Mouse (Mus musculus): ENCODE measurements at regions not wholly inside any gene's neighbourhood (a gene's known extent, or its start where the extent isn't known, plus 50 kb on each side); places are given as distances from the start of the nearest gene placed in this dataset.
A peak's percentile ranks its signal among the peaks of the same experiment; 100 is the strongest.

- Histone ChIP-seq H3K4me1 (ENCODE audit: control insufficient read depth, insufficient read depth, low read length) (no peaks in the 10 kb centered on the region; the same call in 1 of the 2 replicates), H3K9ac (ENCODE audit: low read depth, low read length) (no peak overlapping the region), H3K27me3 (ENCODE audit: control insufficient read depth, insufficient read depth, low read length) (no peaks in the 10 kb centered on the region), H3K79me2 (ENCODE audit: control insufficient read depth, insufficient read depth, low read length) (no peaks in the 10 kb centered on the region), H3K36me3 (ENCODE audit: control insufficient read depth, insufficient read depth, low read length) (no peaks in the 10 kb centered on the region), H3K27ac (replicated peaks; ENCODE audit: insufficient read depth, low read depth, low read length) (no peak overlapping the region), H3K4me3 (ENCODE audit: insufficient read depth, low read depth, low read length) (no peak overlapping the region)
- 94% methylated on average over 4 of the region's 4 CpGs for WGBS
- TF ChIP-seq CTCF (IDR thresholded peaks at IDR 0.05; ENCODE audit: low read depth, low read length), result no peak
- no peak for TF ChIP-seq POLR2A (IDR thresholded peaks at IDR 0.05; ENCODE audit: extremely low read depth, insufficient read depth, low read length)
- no peak for DNase-seq (ENCODE audit: extremely low read depth, low read depth, low spot score)
Observed at GRCm38 (mm10) chr14:61842476-61842875, 235.2 kb downstream of the Kcnrg start.

GRCm38 (mm10) chr14:61846441-61846840 is 239.2 kb downstream of the Kcnrg start:
- no peak for DNase-seq (ENCODE audit: extremely low read depth, low read depth, low spot score)
- WGBS, result 87% methylated on average over 5 of the region's 5 CpGs

GRCm38 (mm10) chr14:61850244-61850643 is 243.0 kb downstream of the Kcnrg start:
- Histone ChIP-seq H3K9ac (ENCODE audit: low read depth, low read length) (no peak overlapping the region), H3K79me2 (ENCODE audit: control insufficient read depth, insufficient read depth, low read length) (no peaks in the 10 kb centered on the region), H3K4me1 (ENCODE audit: control insufficient read depth, insufficient read depth, low read length) (no peaks in the 10 kb centered on the region), H3K4me3 (ENCODE audit: insufficient read depth, low read depth, low read length) (no peak overlapping the region), H3K27ac (replicated peaks; ENCODE audit: insufficient read depth, low read depth, low read length) (no peak overlapping the region), H3K36me3 (ENCODE audit: control insufficient read depth, insufficient read depth, low read length) (no peaks in the 10 kb centered on the region), H3K27me3 (ENCODE audit: control insufficient read depth, insufficient read depth, low read length) (no peaks in the 10 kb centered on the region)
- WGBS, result 71% methylated on average over 4 of the region's 4 CpGs
- TF ChIP-seq POLR2A (IDR thresholded peaks at IDR 0.05; ENCODE audit: extremely low read depth, insufficient read depth, low read length) (no peak), CTCF (IDR thresholded peaks at IDR 0.05; ENCODE audit: low read depth, low read length) (no peak)
- DNase-seq (ENCODE audit: extremely low read depth, low read depth, low spot score), result no peak

More at GRCm38 (mm10) chr14:61846441-61846840, 239.2 kb downstream of the Kcnrg start:
- no peak overlapping the region for H3K9ac ChIP-seq (ENCODE audit: low read depth, low read length)
- no peaks in the 10 kb centered on the region for H3K36me3 ChIP-seq (ENCODE audit: control insufficient read depth, insufficient read depth, low read length)
- H3K27me3 ChIP-seq (ENCODE audit: control insufficient read depth, insufficient read depth, low read length), result no peaks in the 10 kb centered on the region
- no peaks in the 10 kb centered on the region for H3K4me1 ChIP-seq (ENCODE audit: control insufficient read depth, insufficient read depth, low read length)
- H3K79me2 ChIP-seq (ENCODE audit: control insufficient read depth, insufficient read depth, low read length), result no peaks in the 10 kb centered on the region
- TF ChIP-seq POLR2A (IDR thresholded peaks at IDR 0.05; ENCODE audit: extremely low read depth, insufficient read depth, low read length) (no peak), CTCF (IDR thresholded peaks at IDR 0.05; ENCODE audit: low read depth, low read length) (no peak)
- no peak overlapping the region for H3K4me3 ChIP-seq (ENCODE audit: insufficient read depth, low read depth, low read length)
- no peak overlapping the region for H3K27ac ChIP-seq (replicated peaks; ENCODE audit: insufficient read depth, low read depth, low read length)

GRCm38 (mm10) chr14:61857616-61858015 is 250.4 kb downstream of the Kcnrg start:
- Histone ChIP-seq H3K4me3 (ENCODE audit: insufficient read depth, low read depth, low read length) (no peak overlapping the region), H3K4me1 (ENCODE audit: control insufficient read depth, insufficient read depth, low read length) (no peaks in the 10 kb centered on the region), H3K27me3 (ENCODE audit: control insufficient read depth, insufficient read depth, low read length) (no peaks in the 10 kb centered on the region), H3K79me2 (ENCODE audit: control insufficient read depth, insufficient read depth, low read length) (no peaks in the 10 kb centered on the region), H3K36me3 (ENCODE audit: control insufficient read depth, insufficient read depth, low read length) (no peaks in the 10 kb centered on the region), H3K27ac (replicated peaks; ENCODE audit: insufficient read depth, low read depth, low read length) (no peak overlapping the region), H3K9ac (ENCODE audit: low read depth, low read length) (no peak overlapping the region)
- 86% methylated on average over 6 of the region's 6 CpGs for WGBS
- TF ChIP-seq CTCF (IDR thresholded peaks at IDR 0.05; ENCODE audit: low read depth, low read length) (no peak), POLR2A (IDR thresholded peaks at IDR 0.05; ENCODE audit: extremely low read depth, insufficient read depth, low read length) (no peak)
- no peak for DNase-seq (ENCODE audit: extremely low read depth, low read depth, low spot score)

- no peak overlapping the region for H3K4me3 ChIP-seq (ENCODE audit: insufficient read depth, low read depth, low read length)
- H3K4me1 ChIP-seq (ENCODE audit: control insufficient read depth, insufficient read depth, low read length), result no peaks in the 10 kb centered on the region
- no peaks in the 10 kb centered on the region for H3K36me3 ChIP-seq (ENCODE audit: control insufficient read depth, insufficient read depth, low read length)
- DNase-seq (ENCODE audit: extremely low read depth, low read depth, low spot score), result no peak
- no peaks in the 10 kb centered on the region for H3K27me3 ChIP-seq (ENCODE audit: control insufficient read depth, insufficient read depth, low read length)
- no peak for TF ChIP-seq CTCF (IDR thresholded peaks at IDR 0.05; ENCODE audit: low read depth, low read length)
- TF ChIP-seq POLR2A (IDR thresholded peaks at IDR 0.05; ENCODE audit: extremely low read depth, insufficient read depth, low read length), result no peak
- H3K9ac ChIP-seq (ENCODE audit: low read depth, low read length), result no peak overlapping the region
- 82% methylated on average over 4 of the region's 4 CpGs for WGBS
- H3K27ac ChIP-seq (replicated peaks; ENCODE audit: insufficient read depth, low read depth, low read length), result no peak overlapping the region
- H3K79me2 ChIP-seq (ENCODE audit: control insufficient read depth, insufficient read depth, low read length), result no peaks in the 10 kb centered on the region
Observed at GRCm38 (mm10) chr14:61860688-61861087, 253.4 kb downstream of the Kcnrg start.

- DNase-seq (ENCODE audit: extremely low read depth, low read depth, low spot score), result peak; percentile 54
- no peaks in the 10 kb centered on the region for H3K4me1 ChIP-seq (ENCODE audit: control insufficient read depth, insufficient read depth, low read length)
- no peak overlapping the region for H3K9ac ChIP-seq (ENCODE audit: low read depth, low read length)
- 91% methylated on average over 8 of the region's 8 CpGs for WGBS
- no peak overlapping the region for H3K4me3 ChIP-seq (ENCODE audit: insufficient read depth, low read depth, low read length)
- TF ChIP-seq POLR2A (IDR thresholded peaks at IDR 0.05; ENCODE audit: extremely low read depth, insufficient read depth, low read length) (no peak), CTCF (IDR thresholded peaks at IDR 0.05; ENCODE audit: low read depth, low read length) (no peak)
- H3K27me3 ChIP-seq (ENCODE audit: control insufficient read depth, insufficient read depth, low read length), result no peaks in the 10 kb centered on the region
- no peaks in the 10 kb centered on the region for H3K36me3 ChIP-seq (ENCODE audit: control insufficient read depth, insufficient read depth, low read length)
- H3K79me2 ChIP-seq (ENCODE audit: control insufficient read depth, insufficient read depth, low read length), result no peaks in the 10 kb centered on the region
- H3K27ac ChIP-seq (replicated peaks; ENCODE audit: insufficient read depth, low read depth, low read length), result no peak overlapping the region
Observed at GRCm38 (mm10) chr14:61861357-61861958, 254.2 kb downstream of the Kcnrg start.

Data from liver, adult 2 months (tissue).